Mouse (Mus musculus): ENCODE measurements at regions not wholly inside any gene's neighbourhood (a gene's known extent, or its start where the extent isn't known, plus 50 kb on each side); places are given as distances from the start of the nearest gene placed in this dataset.

DNA sequence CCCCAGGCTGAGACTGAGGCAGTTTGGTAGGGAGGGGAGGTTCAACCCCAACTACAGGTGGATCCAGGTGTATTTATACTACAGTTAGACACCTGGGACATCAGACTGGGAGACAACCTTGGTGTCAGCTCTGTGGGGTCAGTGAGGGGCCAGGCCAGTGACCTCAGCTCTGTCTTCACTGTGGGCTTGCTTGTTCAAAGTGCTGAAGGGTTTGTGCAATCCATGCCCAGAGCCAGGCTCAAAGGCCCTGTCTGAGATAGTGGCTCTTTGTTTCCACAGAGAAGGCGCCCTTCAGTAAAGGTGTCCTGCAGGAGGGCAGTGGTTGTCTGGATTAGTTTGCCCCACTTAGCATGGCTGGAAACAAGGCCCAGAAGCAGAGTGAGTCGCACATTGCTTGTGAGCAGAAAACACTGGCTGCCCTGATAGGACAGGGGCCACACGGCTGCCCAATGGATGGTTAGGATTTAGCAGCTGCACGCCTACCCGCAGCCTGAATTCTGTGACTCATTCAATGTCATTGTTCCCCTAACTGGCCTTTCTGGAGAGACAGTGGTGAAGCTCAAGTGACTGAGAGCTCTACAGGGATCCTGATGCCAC is 154.7 kb downstream of the Cdh26 start:
- Histone ChIP-seq H3K4me1 (replicated peaks; ENCODE audit: control insufficient read depth, insufficient read depth, low read length) (0 out of 2 replicates have a peak, but pooled peaks cover 4% of the 10 kb centered on the region), H3K4me3 (ENCODE audit: low read depth, low read length) (no peak overlapping the region), H3K9ac (ENCODE audit: low read depth, low read length) (no peak overlapping the region), H3K36me3 (ENCODE audit: control insufficient read depth, insufficient read depth, low read length) (no peaks in the 10 kb centered on the region), H3K9me3 (ENCODE audit: control insufficient read depth, low read length) (no peaks in the 10 kb centered on the region), H3K4me2 (no peak overlapping the region), H3K27ac (ENCODE audit: low read depth, low read length) (no peak overlapping the region), H3K27me3 (replicated peaks; ENCODE audit: control insufficient read depth, insufficient read depth, low read length) (no peaks in the 10 kb centered on the region)
- ATAC-seq (replicated peaks; ENCODE audit: low FRiP score) (peak; percentile 51), DNase-seq (ENCODE audit: low spot score) (no peak)
- WGBS: 75% methylated on average over 5 of the region's 5 CpGs

DNA sequence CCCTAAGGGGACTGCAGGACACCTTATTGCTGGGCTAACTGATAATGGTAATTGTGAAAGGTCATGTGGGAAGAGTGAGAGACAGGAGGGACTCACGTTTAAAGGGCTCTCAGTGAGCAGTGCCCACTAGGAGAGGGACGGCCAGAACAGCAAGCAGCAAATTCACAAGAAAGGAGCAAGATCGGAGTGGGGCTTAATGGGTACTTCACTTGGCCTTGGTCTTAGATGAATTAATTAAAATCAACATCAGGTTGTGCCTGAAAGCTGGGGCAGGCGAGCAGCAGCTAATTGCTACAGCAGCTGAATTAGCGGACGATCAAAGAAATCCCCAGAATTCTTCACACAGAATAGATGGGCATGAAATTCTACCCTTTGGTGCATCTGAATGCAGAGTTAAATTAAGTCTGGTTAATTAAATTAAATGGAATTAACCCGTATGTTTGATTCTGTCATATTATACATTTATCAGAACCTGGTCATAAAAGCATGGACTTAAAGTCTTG is 156.9 kb downstream of the Cdh26 start:
- no peak overlapping the region for H3K4me2 ChIP-seq
- H3K36me3 ChIP-seq (ENCODE audit: control insufficient read depth, insufficient read depth, low read length): no peaks in the 10 kb centered on the region
- H3K4me1 ChIP-seq (replicated peaks; ENCODE audit: control insufficient read depth, insufficient read depth, low read length): 0 out of 2 replicates have a peak, but pooled peaks cover 4% of the 10 kb centered on the region
- no peak overlapping the region for H3K9ac ChIP-seq (ENCODE audit: low read depth, low read length)
- H3K4me3 ChIP-seq (ENCODE audit: low read depth, low read length): no peak overlapping the region
- no peak for DNase-seq (ENCODE audit: low spot score)
- ATAC-seq (replicated peaks; ENCODE audit: low FRiP score): no peak
- 73% methylated on average over 7 of the region's 7 CpGs for WGBS
- no peak overlapping the region for H3K27ac ChIP-seq (ENCODE audit: low read depth, low read length)
- H3K9me3 ChIP-seq (ENCODE audit: control insufficient read depth, low read length): no peaks in the 10 kb centered on the region
- H3K27me3 ChIP-seq (replicated peaks; ENCODE audit: control insufficient read depth, insufficient read depth, low read length): no peaks in the 10 kb centered on the region

DNA sequence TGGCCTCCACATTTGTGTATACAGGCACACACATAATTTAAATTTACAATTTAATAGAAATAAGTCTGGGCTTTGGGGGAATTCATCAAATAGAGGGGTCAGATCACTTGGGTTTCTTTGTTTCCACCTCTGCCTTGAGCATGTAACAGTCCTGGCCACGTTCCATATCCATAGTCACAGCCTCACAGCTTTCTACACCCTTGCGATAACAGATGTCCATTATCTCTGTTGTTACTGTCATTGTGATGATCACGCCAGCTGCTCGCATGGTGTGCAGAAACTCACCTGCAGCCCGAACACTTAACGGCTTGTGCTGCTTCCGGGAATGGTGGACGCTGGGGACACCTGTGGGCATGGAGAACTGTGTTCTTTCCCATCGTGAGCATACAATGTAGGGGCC is 163.4 kb downstream of the Cdh26 start:
- H3K27ac ChIP-seq (ENCODE audit: low read depth, low read length): no peak overlapping the region
- peaks cover 3% of the 10 kb centered on the region for H3K4me1 ChIP-seq (replicated peaks; ENCODE audit: control insufficient read depth, insufficient read depth, low read length)
- 82% methylated on average over 9 of the region's 9 CpGs for WGBS
- peak; percentile 24; the same call in 1 of the 2 replicates for ATAC-seq (replicated peaks; ENCODE audit: low FRiP score)
- H3K27me3 ChIP-seq (replicated peaks; ENCODE audit: control insufficient read depth, insufficient read depth, low read length): no peaks in the 10 kb centered on the region
- no peak overlapping the region for H3K4me3 ChIP-seq (ENCODE audit: low read depth, low read length)
- DNase-seq (ENCODE audit: low spot score): no peak
- H3K9ac ChIP-seq (ENCODE audit: low read depth, low read length): no peak overlapping the region
- H3K9me3 ChIP-seq (ENCODE audit: control insufficient read depth, low read length): no peaks in the 10 kb centered on the region
- no peaks in the 10 kb centered on the region for H3K36me3 ChIP-seq (ENCODE audit: control insufficient read depth, insufficient read depth, low read length)
- no peak overlapping the region for H3K4me2 ChIP-seq

DNA sequence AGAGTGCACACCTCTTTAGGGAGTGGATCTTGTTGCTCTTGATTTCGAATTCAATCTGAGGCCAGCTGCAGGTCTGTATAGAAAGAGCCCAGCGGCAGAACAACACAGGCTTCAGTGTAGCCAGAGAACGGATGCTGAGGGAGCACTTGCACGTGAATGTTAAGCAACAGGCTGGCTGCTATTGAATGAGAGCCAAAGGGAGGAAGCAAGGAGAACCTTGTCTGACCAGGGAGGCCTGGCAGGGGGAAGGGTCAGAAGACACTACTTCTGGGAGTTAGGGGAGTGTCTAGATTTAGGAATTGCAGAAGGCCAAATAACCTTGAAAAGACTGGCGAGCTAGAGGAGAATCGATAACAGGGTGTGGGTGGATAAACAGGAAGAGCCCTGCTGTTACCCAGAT is 163.8 kb downstream of the Cdh26 start:
- DNase-seq (ENCODE audit: low spot score): no peak

DNA sequence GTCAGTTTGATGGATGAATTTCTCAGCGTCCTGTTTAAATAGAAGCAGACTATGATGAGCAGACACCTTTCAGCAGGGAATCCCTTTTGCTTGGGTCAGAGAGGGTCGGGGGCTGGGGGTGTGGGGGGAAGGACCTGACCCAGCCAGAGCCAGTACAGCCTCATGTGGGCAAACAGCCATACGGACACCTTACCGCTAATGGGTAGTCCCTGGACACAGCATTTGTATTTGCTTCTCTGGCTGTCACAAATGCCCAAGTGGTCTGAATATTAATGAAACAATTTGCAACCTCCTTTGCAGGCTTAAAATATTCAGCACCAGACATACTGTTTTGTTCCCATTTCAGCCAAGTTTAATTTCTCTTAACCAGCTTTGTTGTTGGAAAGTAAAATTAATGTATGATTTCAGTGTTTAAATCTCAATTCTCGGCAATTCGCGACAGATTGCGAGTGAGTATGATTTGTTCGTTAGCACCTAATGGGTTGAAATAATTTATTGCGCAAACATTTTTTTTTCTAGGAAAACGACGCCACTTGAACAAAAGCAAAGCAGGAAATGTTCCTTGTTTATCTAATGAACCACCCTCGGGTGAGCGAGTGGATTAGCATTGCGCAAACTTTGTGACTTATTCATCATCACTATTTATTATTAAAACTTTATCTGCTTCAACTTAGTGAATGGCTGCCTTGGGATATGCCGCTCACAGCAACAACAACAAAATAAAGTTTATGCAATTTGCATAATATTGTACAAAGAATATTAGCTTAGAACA is 166.2 kb downstream of the Cdh26 start:
- H3K4me1 ChIP-seq (replicated peaks; ENCODE audit: control insufficient read depth, insufficient read depth, low read length): peaks cover 3% of the 10 kb centered on the region
- H3K36me3 ChIP-seq (ENCODE audit: control insufficient read depth, insufficient read depth, low read length): no peaks in the 10 kb centered on the region
- no peak overlapping the region for H3K4me2 ChIP-seq
- DNase-seq (ENCODE audit: low spot score): no peak
- H3K9ac ChIP-seq (ENCODE audit: low read depth, low read length): no peak overlapping the region
- no peaks in the 10 kb centered on the region for H3K9me3 ChIP-seq (ENCODE audit: control insufficient read depth, low read length)
- no peak for ATAC-seq (replicated peaks; ENCODE audit: low FRiP score)
- 67% methylated on average over 16 of the region's 16 CpGs for WGBS
- H3K27ac ChIP-seq (ENCODE audit: low read depth, low read length): no peak overlapping the region
- no peak overlapping the region for H3K4me3 ChIP-seq (ENCODE audit: low read depth, low read length)
- H3K27me3 ChIP-seq (replicated peaks; ENCODE audit: control insufficient read depth, insufficient read depth, low read length): no peaks in the 10 kb centered on the region

More for the DNA sequence above, 163.8 kb downstream of the Cdh26 start:
- Histone ChIP-seq H3K27me3 (replicated peaks; ENCODE audit: control insufficient read depth, insufficient read depth, low read length) (no peaks in the 10 kb centered on the region), H3K9me3 (ENCODE audit: control insufficient read depth, low read length) (no peaks in the 10 kb centered on the region), H3K36me3 (ENCODE audit: control insufficient read depth, insufficient read depth, low read length) (no peaks in the 10 kb centered on the region), H3K27ac (ENCODE audit: low read depth, low read length) (no peak overlapping the region), H3K4me3 (ENCODE audit: low read depth, low read length) (no peak overlapping the region), H3K4me2 (no peak overlapping the region), H3K9ac (ENCODE audit: low read depth, low read length) (no peak overlapping the region), H3K4me1 (replicated peaks; ENCODE audit: control insufficient read depth, insufficient read depth, low read length) (peaks cover 3% of the 10 kb centered on the region)
- peak; percentile 12; the same call in 1 of the 2 replicates for ATAC-seq (replicated peaks; ENCODE audit: low FRiP score)
- WGBS: 48% methylated on average over 6 of the region's 6 CpGs

DNA sequence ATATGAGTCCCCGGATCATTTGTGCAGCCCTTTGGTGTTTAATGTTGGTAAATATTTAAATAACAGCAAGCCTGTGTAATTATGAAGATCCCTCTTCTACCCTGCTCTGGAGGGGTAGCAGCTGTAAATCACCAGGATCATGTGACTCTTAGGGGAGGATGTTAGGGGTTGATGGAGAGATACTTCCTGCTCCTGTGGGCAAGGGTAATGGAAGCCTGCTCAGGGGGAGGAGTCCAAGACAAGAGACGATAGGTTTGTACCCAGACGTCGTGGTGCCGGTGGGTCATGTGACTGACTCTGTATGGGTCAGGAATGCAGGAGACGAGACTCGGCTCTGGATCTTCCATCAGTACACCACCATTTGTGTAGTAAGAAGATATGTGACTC is 166.7 kb downstream of the Cdh26 start:
- Histone ChIP-seq H3K4me2 (no peak overlapping the region), H3K9me3 (ENCODE audit: control insufficient read depth, low read length) (no peaks in the 10 kb centered on the region), H3K27ac (ENCODE audit: low read depth, low read length) (no peak overlapping the region), H3K4me3 (ENCODE audit: low read depth, low read length) (no peak overlapping the region), H3K36me3 (ENCODE audit: control insufficient read depth, insufficient read depth, low read length) (no peaks in the 10 kb centered on the region), H3K4me1 (replicated peaks; ENCODE audit: control insufficient read depth, insufficient read depth, low read length) (peaks cover 3% of the 10 kb centered on the region), H3K27me3 (replicated peaks; ENCODE audit: control insufficient read depth, insufficient read depth, low read length) (no peaks in the 10 kb centered on the region), H3K9ac (ENCODE audit: low read depth, low read length) (no peak overlapping the region)
- ATAC-seq (replicated peaks; ENCODE audit: low FRiP score): no peak
- WGBS: 56% methylated on average over 7 of the region's 7 CpGs
- DNase-seq (ENCODE audit: low spot score): no peak

DNA sequence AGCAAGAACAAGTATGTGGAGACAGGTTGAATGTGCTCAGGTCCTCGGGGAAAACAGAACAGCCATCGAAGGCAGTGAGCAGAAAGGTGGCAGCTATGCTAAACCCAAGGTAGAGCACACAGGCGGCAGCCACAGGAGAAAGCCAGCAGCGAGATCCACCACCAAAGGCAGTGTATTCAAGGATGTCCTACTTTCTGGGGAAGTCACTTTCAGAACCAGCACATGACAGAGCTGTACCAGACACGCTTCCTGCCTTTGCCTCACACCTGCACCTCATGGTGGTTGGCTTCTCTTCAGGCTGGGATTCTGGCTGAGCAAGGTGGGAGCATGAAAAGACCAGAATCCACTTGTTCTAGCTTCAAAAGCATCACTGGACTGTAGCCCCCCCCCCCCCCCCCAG is 168.0 kb downstream of the Cdh26 start:
- H3K4me1 ChIP-seq (replicated peaks; ENCODE audit: control insufficient read depth, insufficient read depth, low read length): peaks cover 3% of the 10 kb centered on the region
- no peak overlapping the region for H3K9ac ChIP-seq (ENCODE audit: low read depth, low read length)
- ATAC-seq (replicated peaks; ENCODE audit: low FRiP score) (no peak), DNase-seq (ENCODE audit: low spot score) (no peak)
- no peaks in the 10 kb centered on the region for H3K9me3 ChIP-seq (ENCODE audit: control insufficient read depth, low read length)
- H3K27ac ChIP-seq (ENCODE audit: low read depth, low read length): no peak overlapping the region
- WGBS: 85% methylated on average over 5 of the region's 5 CpGs
- H3K36me3 ChIP-seq (ENCODE audit: control insufficient read depth, insufficient read depth, low read length): no peaks in the 10 kb centered on the region
- H3K4me3 ChIP-seq (ENCODE audit: low read depth, low read length): no peak overlapping the region
- H3K4me2 ChIP-seq: no peak overlapping the region
- H3K27me3 ChIP-seq (replicated peaks; ENCODE audit: control insufficient read depth, insufficient read depth, low read length): no peaks in the 10 kb centered on the region

DNA sequence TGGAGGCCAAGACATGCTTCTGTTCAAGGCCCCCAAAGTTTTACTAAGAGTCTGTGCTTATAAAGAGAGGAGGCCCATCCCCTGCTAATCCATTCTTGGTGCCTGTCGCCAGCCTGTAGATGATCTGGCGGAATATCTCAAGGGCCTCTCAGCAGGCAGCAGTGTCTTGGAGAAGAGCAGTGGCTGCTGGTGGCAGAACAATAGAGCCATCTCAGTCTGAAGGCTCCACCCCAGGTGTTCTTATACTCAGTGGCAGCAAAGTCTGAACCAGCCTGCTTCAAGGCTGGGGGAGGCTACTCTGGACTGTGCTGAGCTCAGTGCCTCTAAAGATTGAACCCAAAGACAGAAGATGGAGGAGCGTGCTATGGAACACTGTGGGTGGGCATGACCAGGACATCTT is 168.5 kb downstream of the Cdh26 start:
- Histone ChIP-seq H3K27me3 (replicated peaks; ENCODE audit: control insufficient read depth, insufficient read depth, low read length) (no peaks in the 10 kb centered on the region), H3K36me3 (ENCODE audit: control insufficient read depth, insufficient read depth, low read length) (no peaks in the 10 kb centered on the region), H3K9me3 (ENCODE audit: control insufficient read depth, low read length) (no peaks in the 10 kb centered on the region), H3K27ac (ENCODE audit: low read depth, low read length) (no peak overlapping the region), H3K4me1 (replicated peaks; ENCODE audit: control insufficient read depth, insufficient read depth, low read length) (peaks cover 3% of the 10 kb centered on the region), H3K4me3 (ENCODE audit: low read depth, low read length) (no peak overlapping the region), H3K4me2 (no peak overlapping the region), H3K9ac (ENCODE audit: low read depth, low read length) (no peak overlapping the region)
- no peak for DNase-seq (ENCODE audit: low spot score)
- ATAC-seq (replicated peaks; ENCODE audit: low FRiP score): no peak
- WGBS: 90% methylated on average over 3 of the region's 3 CpGs

DNA sequence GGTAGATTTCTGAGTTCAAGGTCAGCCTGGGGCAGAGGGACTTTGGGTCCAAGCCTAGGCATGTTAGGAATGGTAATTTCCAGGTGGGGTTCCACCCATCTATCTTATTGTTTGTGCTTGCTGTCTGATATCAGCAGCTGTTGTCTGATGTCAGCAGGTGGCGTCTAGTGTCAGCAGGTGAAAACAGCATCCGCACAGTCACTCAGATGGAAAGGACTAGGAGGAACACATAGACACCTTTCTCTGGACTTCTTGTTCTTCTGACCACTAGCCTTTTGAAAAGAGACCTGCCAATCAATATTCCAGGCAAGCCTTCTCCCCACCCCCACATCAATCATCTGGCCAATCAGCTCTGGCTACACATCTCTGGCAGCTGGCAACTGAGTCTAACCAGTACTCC is 173.1 kb downstream of the Cdh26 start:
- H3K4me2 ChIP-seq: no peak overlapping the region
- 66% methylated on average over 2 of the region's 2 CpGs for WGBS
- H3K36me3 ChIP-seq (ENCODE audit: control insufficient read depth, insufficient read depth, low read length): no peaks in the 10 kb centered on the region
- H3K9ac ChIP-seq (ENCODE audit: low read depth, low read length): no peak overlapping the region
- no peaks in the 10 kb centered on the region for H3K27me3 ChIP-seq (replicated peaks; ENCODE audit: control insufficient read depth, insufficient read depth, low read length)
- H3K4me3 ChIP-seq (ENCODE audit: low read depth, low read length): no peak overlapping the region
- H3K9me3 ChIP-seq (ENCODE audit: control insufficient read depth, low read length): no peaks in the 10 kb centered on the region
- DNase-seq (ENCODE audit: low spot score) (no peak), ATAC-seq (replicated peaks; ENCODE audit: low FRiP score) (no peak)
- no peak overlapping the region for H3K27ac ChIP-seq (ENCODE audit: low read depth, low read length)
- no peaks in the 10 kb centered on the region for H3K4me1 ChIP-seq (replicated peaks; ENCODE audit: control insufficient read depth, insufficient read depth, low read length)

Data from liver, embryonic 11.5 days (tissue).